Mouse (Mus musculus): ENCODE data around the gene Vsig10l. TPM values are rescaled to one million over a fixed set of nuclear protein-coding genes. Genes with fewer than 3 reads are reported as not detected.
A peak's percentile ranks its signal among the peaks of the same experiment; 100 is the strongest.

The Vsig10l gene
- polyA plus RNA-seq, 1 experiment from 2014 or later: 18.1 TPM

DNA sequence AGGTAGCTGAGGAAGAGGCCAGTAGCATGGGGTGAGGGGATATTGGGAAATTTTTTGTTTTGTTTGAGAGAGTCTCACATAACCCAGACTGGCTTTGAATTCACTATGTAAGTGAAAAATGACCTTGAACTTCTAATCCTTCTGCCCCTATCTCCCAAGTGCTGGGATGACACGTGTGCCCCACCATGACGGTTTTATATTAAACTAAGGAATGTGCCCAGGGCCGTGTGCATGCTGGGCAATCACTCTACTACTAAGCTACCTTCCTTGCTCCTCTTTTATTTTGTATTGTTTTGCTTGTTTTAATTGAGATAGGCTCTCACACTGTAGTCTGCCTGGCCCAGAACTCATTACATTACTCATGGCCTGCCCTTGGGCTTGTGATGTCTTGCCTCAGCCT lies 21.9 kb upstream of the Vsig10l start:
- H3K4me3 ChIP-seq: no peak overlapping the region
- peaks cover 18% of the 10 kb centered on the region for H3K4me1 ChIP-seq
- no peak overlapping the region for H3K27ac ChIP-seq
- WGBS: 73% methylated on average over 3 of the region's 3 CpGs
- H3K4me2 ChIP-seq: no peak overlapping the region
- no peaks in the 10 kb centered on the region for H3K36me3 ChIP-seq
- no peak overlapping the region for H3K9ac ChIP-seq
- H3K27me3 ChIP-seq: no peaks in the 10 kb centered on the region
- no peak for ATAC-seq (ENCODE audit: insufficient number of reproducible peaks, low FRiP score, low TSS enrichment, low read depth)
- H3K9me3 ChIP-seq: no peaks in the 10 kb centered on the region

DNA sequence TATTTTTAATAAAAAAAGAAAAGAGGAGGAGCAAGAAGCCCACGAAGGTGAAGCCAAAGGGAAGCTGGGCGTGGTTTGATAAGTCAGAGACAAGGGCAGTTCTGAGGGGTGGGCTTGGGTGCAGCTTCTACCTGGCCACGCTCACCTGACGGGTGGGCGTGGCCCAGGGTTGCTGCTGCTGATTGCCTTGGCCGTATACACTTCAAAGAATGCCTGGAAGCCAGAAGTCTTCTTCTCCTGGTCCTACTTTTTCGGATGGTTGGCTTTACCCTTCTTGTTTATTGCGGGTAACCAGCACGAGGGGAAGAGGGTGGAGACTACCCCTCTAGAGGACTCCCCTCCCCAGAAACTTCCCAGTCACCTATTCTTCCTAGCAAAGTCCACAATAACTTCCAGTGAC lies 20.3 kb upstream of the Vsig10l start:
- 14% methylated on average over 9 of the region's 9 CpGs for WGBS
- no peak for ATAC-seq (ENCODE audit: insufficient number of reproducible peaks, low FRiP score, low TSS enrichment, low read depth)
- Histone ChIP-seq H3K9ac (peak overlapping the region; percentile 46), H3K4me3 (peak overlapping the region; percentile 60), H3K9me3 (no peaks in the 10 kb centered on the region), H3K27ac (peak overlapping the region; percentile 98), H3K4me1 (peaks cover 18% of the 10 kb centered on the region), H3K27me3 (no peaks in the 10 kb centered on the region), H3K36me3 (no peaks in the 10 kb centered on the region), H3K4me2 (peak overlapping the region; percentile 80)

DNA sequence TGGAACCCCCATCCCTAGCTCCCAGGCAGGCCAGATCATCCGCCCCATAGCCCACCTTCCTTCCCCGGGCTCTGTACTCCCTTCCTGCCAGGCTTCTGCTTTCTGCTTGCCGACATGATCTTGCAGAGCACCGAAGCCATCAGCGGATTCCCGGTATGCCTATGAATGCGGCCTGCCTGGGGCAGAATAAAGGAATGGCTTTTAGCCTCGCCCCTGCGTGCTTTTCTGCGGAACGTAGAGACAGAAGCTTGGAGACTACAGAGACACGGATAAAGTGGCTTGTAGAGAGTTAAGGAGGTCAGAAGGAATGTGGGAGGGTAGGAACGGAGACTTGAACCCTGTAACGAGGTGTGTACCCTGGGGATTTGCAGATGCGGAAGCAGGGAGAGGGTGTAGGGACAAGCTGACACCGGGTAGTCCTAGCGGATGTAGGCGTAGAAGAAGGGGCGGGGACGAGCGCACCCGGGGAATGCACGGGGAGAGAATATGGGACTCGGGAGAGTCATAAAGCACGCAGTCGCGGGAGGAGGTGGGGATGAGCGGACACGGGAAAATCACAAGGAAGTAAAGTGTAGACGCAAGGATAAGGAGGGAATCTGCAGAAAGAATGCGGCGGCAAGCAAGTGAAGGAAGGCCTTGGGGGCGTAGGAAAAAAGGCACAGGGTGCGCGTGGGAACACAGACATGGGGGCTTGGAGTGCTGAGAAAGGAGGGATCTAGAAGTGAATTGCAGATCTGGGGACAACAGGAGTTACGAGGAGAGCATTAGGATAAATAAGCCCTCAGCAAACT lies 19.6 kb upstream of the Vsig10l start:
- Histone ChIP-seq H3K4me1 (peaks cover 18% of the 10 kb centered on the region), H3K9ac (peak overlapping the region; percentile 46), H3K27me3 (no peaks in the 10 kb centered on the region), H3K36me3 (no peaks in the 10 kb centered on the region), H3K4me2 (peak overlapping the region; percentile 80), H3K9me3 (no peaks in the 10 kb centered on the region), H3K27ac (peak overlapping the region; percentile 98), H3K4me3 (peak overlapping the region; percentile 60)
- under 1% methylated on average over 36 of the region's 36 CpGs for WGBS
- peak; percentile 88 for ATAC-seq (ENCODE audit: insufficient number of reproducible peaks, low FRiP score, low TSS enrichment, low read depth)

DNA sequence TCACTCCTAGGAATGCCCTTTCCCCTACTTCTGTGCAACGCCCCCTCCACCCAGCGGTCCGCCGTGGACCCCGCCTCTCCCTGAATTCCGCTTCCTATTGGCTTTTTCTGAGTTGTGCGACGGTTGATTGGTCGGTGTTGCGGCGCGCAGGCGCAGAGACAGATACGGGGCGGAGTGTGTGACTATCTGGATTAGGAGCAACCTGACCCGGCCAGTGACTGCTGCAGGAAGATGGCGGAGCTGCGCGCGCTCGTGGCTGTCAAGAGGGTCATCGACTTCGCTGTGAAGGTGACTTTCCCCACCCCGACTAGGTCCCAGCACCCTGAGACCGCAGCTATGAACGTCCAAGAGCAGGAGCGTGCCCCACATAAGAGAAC lies 19.0 kb upstream of the Vsig10l start, which contains the start of the genes Etfb and Gm45233:
Gene Etfb (plus strand): TSS at position 167 of the 377 bp plus-strand sequence.
Gene Gm45233 (plus strand): TSS at position 212 of the 377 bp plus-strand sequence.
- under 1% methylated on average over 27 of the region's 27 CpGs for WGBS
- H3K9ac ChIP-seq: peak within 1 kb of the TSS; percentile 51
- peaks cover 18% of the 10 kb centered on the region for H3K4me1 ChIP-seq
- no peaks in the 10 kb centered on the region for H3K9me3 ChIP-seq
- H3K27me3 ChIP-seq: no peaks in the 10 kb centered on the region
- peak within 1 kb of the TSS; percentile 98 for H3K27ac ChIP-seq
- no peaks in the 10 kb centered on the region for H3K36me3 ChIP-seq
- peak; percentile 96 for ATAC-seq (ENCODE audit: insufficient number of reproducible peaks, low FRiP score, low TSS enrichment, low read depth)
- peak within 1 kb of the TSS; percentile 80 for H3K4me2 ChIP-seq
- H3K4me3 ChIP-seq: peak within 1 kb of the TSS; percentile 60

DNA sequence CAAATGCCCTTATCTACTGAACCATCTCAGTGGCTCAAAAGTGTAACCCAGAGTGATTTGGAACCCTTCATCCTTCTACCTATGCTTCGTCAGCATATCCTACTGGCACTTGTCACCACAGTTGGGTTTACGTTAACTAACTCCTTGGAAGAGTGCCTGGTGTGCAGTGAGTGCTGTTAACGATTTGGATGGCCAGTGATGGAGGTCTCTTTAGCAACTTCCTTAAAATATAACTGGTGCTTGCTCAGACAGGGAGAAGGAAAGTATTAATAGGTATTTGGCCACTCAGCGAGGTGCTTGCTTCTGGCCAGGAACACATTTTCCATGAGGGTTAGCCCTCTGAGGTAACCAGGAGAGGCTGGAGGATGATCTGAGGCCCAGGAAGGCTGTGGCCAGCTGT lies 15.2 kb upstream of the Vsig10l start:
- no peak overlapping the region for H3K27ac ChIP-seq
- peaks cover 10% of the 10 kb centered on the region for H3K36me3 ChIP-seq
- H3K27me3 ChIP-seq: no peaks in the 10 kb centered on the region
- H3K9me3 ChIP-seq: no peaks in the 10 kb centered on the region
- H3K4me1 ChIP-seq: peaks cover 14% of the 10 kb centered on the region
- H3K4me3 ChIP-seq: no peak overlapping the region
- WGBS: 76% methylated on average over 4 of the region's 4 CpGs
- no peak for ATAC-seq (ENCODE audit: insufficient number of reproducible peaks, low FRiP score, low TSS enrichment, low read depth)
- H3K4me2 ChIP-seq: no peak overlapping the region
- H3K9ac ChIP-seq: no peak overlapping the region

DNA sequence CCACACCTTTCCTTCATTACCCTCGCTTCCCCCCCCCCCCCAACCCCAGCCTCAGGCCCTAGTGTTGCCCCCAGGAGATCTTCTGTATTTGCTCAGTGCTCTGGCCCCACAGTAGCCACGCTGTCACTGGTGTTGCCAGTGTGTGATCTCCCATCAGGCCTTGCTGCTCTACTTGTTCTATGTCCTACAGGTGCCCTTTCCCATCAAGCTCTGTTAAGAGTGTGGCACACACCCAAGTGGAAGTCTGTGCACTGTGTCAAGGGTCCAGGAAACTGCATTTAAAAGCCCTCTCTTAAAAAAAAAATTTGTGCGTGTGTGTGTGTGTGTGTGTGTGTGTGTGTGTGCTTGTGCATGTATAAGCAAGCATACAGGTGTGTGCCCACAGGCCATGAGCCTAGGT lies 14.7 kb upstream of the Vsig10l start:
- H3K4me3 ChIP-seq: no peak overlapping the region
- WGBS: 94% methylated on average over 3 of the region's 3 CpGs
- H3K9me3 ChIP-seq: no peaks in the 10 kb centered on the region
- H3K36me3 ChIP-seq: peaks cover 15% of the 10 kb centered on the region
- H3K4me2 ChIP-seq: no peak overlapping the region
- no peak for ATAC-seq (ENCODE audit: insufficient number of reproducible peaks, low FRiP score, low TSS enrichment, low read depth)
- no peak overlapping the region for H3K27ac ChIP-seq
- peaks cover 12% of the 10 kb centered on the region for H3K4me1 ChIP-seq
- no peaks in the 10 kb centered on the region for H3K27me3 ChIP-seq
- no peak overlapping the region for H3K9ac ChIP-seq

DNA sequence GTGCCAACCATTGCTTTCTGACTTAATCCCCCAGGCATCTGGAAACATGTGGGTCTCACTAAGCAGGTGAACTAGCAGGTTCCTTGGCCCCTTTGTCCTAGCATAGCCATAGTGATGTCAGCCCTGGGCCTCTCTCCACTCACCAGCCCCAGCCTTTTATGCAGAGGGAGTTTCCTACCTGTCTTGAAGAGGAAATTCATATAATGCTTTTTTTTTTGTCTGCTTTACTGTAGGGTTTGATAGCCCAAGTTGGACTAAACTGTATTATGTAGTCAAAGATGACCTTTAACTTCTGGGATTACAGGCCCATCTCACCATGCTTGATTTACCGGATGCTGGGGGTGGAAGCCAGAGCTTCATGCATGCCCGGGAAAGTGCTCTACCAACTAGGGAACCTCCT lies 13.1 kb upstream of the Vsig10l start:
- peaks cover 30% of the 10 kb centered on the region for H3K36me3 ChIP-seq
- no peak overlapping the region for H3K4me2 ChIP-seq
- H3K9me3 ChIP-seq: no peaks in the 10 kb centered on the region
- no peak overlapping the region for H3K4me3 ChIP-seq
- H3K27me3 ChIP-seq: no peaks in the 10 kb centered on the region
- H3K9ac ChIP-seq: no peak overlapping the region
- peaks cover 5% of the 10 kb centered on the region; the same call in 1 of the 2 replicates for H3K4me1 ChIP-seq
- no peak for ATAC-seq (ENCODE audit: insufficient number of reproducible peaks, low FRiP score, low TSS enrichment, low read depth)
- WGBS: 99% methylated on average over 2 of the region's 2 CpGs
- H3K27ac ChIP-seq: no peak overlapping the region

DNA sequence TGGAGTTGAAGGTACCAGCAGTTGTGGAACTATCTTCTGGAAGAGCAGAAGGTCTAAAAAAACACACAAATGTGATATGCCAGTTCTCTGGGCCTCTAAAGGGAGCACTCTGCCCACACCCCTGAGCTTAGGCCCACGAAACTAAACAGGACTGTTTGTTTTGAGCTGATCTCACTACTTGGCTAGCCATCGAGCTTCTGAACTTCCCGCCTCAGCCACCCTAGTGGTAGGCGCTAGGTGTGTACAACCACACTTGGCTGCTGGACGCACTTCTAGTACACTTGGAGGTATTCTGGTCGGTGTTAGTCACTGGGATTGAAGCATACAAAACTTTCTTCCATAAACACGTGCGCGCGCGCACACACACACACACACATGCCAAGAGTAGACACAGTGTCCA lies 11.2 kb upstream of the Vsig10l start:
- H3K9me3 ChIP-seq: no peaks in the 10 kb centered on the region
- no peak overlapping the region for H3K27ac ChIP-seq
- no peaks in the 10 kb centered on the region for H3K27me3 ChIP-seq
- H3K4me3 ChIP-seq: no peak overlapping the region
- WGBS: 93% methylated on average over 11 of the region's 11 CpGs
- ATAC-seq (ENCODE audit: insufficient number of reproducible peaks, low FRiP score, low TSS enrichment, low read depth): no peak
- H3K9ac ChIP-seq: no peak overlapping the region
- H3K36me3 ChIP-seq: peaks cover 47% of the 10 kb centered on the region
- 0 out of 2 replicates have a peak, but pooled peaks cover 3% of the 10 kb centered on the region for H3K4me1 ChIP-seq
- H3K4me2 ChIP-seq: no peak overlapping the region

DNA sequence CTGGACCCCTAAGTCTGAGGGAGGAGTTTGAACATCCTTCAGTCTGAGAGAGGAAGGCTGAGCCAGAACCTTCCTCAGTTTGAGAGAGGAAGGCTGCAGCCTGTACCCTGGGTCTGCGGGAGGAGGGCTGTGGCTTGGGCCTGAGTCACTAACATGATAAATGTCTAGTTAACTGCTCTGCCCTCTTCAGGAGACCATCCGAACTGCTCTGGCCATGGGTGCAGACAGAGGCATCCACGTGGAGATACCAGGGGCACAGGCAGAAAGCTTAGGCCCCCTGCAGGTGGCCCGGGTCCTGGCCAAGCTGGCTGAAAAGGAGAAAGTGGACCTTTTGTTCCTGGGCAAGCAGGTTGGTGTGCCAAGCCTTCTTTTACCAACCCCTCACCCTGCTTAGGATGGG lies 10.3 kb upstream of the Vsig10l start:
- Histone ChIP-seq H3K9ac (no peak overlapping the region), H3K36me3 (peaks cover 56% of the 10 kb centered on the region), H3K9me3 (no peaks in the 10 kb centered on the region), H3K4me1 (0 out of 2 replicates have a peak, but pooled peaks cover 3% of the 10 kb centered on the region), H3K4me2 (no peak overlapping the region), H3K27me3 (no peaks in the 10 kb centered on the region), H3K27ac (no peak overlapping the region), H3K4me3 (no peak overlapping the region)
- WGBS: 48% methylated on average over 4 of the region's 4 CpGs
- ATAC-seq (ENCODE audit: insufficient number of reproducible peaks, low FRiP score, low TSS enrichment, low read depth): no peak

DNA sequence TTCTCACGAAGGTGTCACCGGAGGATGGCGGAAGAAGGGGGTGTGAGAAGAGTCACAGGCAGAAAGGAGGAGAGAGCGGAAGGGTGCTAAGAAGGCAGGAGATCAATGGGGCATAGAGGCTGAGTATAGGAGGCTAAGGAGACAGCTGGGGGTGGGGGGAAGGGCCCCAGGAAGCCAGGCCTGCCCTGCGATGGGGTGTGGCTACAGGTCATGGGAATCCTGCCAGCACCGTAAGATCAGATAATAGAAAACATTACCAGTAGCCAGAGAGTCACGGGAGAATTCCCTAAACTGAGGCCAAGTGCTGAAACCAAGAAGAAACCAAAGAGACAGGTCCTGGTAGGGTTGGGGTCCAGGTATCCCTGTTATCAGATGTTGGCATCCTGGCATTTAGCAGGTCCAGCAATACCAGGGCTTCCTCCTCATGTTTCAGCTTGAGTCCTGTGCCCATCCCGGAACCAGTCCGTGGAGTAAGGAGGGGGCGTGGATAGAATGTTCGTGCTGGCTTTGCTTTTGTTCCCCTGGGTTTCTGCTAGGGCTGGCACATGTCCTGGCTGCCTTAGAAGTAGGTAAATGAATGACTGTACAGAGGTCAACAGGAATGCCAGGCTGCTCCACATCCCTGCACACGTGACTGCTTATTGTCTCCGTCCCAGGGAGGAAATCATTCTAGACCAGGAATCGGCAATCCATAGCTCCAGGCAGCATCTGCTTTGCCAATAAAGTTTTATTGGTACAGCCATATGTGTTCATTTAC lies 9.2 kb upstream of the Vsig10l start:
- ATAC-seq (ENCODE audit: insufficient number of reproducible peaks, low FRiP score, low TSS enrichment, low read depth): no peak
- 67% methylated on average over 14 of the region's 14 CpGs for WGBS
- H3K9ac ChIP-seq: no peak overlapping the region
- no peaks in the 10 kb centered on the region for H3K27me3 ChIP-seq
- H3K36me3 ChIP-seq: peaks cover 63% of the 10 kb centered on the region
- no peaks in the 10 kb centered on the region for H3K9me3 ChIP-seq
- H3K27ac ChIP-seq: no peak overlapping the region
- no peak overlapping the region for H3K4me3 ChIP-seq
- 0 out of 2 replicates have a peak, but pooled peaks cover 3% of the 10 kb centered on the region for H3K4me1 ChIP-seq
- no peak overlapping the region for H3K4me2 ChIP-seq

DNA sequence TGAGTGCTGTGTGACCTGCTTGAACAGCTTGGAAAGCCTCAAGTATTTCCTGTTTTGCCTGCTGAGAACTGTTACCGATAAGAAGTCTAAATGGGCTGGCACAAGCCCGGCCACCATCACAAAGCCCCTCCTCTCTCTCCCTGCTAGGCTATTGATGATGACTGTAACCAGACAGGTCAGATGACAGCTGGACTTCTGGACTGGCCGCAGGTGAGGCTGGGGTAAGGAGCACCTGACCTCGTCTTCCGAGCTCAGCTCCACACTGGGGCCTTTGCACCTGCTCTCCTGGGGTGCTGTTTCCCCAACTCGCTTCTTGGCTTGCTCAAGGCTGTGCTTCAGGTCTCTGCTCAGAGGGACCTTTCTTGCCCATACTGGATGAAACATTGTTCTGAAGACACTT lies 8.6 kb upstream of the Vsig10l start:
- ATAC-seq (ENCODE audit: insufficient number of reproducible peaks, low FRiP score, low TSS enrichment, low read depth): no peak
- H3K9me3 ChIP-seq: no peaks in the 10 kb centered on the region
- H3K4me3 ChIP-seq: no peak overlapping the region
- H3K27me3 ChIP-seq: no peaks in the 10 kb centered on the region
- H3K36me3 ChIP-seq: peaks cover 63% of the 10 kb centered on the region
- no peak overlapping the region for H3K9ac ChIP-seq
- H3K4me1 ChIP-seq: 0 out of 2 replicates have a peak, but pooled peaks cover 3% of the 10 kb centered on the region
- WGBS: 68% methylated on average over 6 of the region's 6 CpGs
- H3K4me2 ChIP-seq: no peak overlapping the region
- H3K27ac ChIP-seq: no peak overlapping the region

DNA sequence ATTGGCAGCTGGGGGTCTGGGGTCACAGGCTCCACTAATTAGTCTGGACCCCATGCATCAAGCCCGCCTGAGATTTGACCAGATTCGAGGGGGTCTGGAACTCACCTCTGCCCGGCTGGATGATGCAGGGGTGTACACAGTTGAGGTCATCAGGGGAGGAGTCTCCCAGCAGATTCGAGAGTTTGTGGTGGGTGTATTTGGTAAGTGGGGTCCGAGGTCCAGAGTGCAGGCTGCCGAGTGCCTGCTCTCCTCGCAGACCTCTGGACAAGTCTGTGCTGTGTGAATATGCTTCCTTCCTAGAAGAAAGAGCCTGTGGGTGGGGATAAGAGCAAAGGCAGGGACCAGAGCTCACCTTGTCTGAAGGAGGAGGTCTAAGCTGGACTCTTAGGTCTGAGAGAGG lies 1.0 kb downstream of the Vsig10l start:
- Histone ChIP-seq H3K27ac (no peak overlapping the region), H3K4me2 (no peak overlapping the region), H3K36me3 (no peaks in the 10 kb centered on the region), H3K4me1 (peaks cover 20% of the 10 kb centered on the region), H3K4me3 (no peak overlapping the region), H3K9ac (no peak overlapping the region), H3K9me3 (no peaks in the 10 kb centered on the region), H3K27me3 (peaks cover 25% of the 10 kb centered on the region)
- no peak for ATAC-seq (ENCODE audit: insufficient number of reproducible peaks, low FRiP score, low TSS enrichment, low read depth)
- whole genome bisulfite sequencing: 71% methylated on average over 7 of the region's 7 CpGs

Data from limb, embryonic 15.5 days (tissue).